Mouse (Mus musculus) v-Abl transformed pro-B cells (cell line): Measurements from ENCODE around the gene 1700030J22Rik.

ENCODE experiments used
- in situ Hi-C, 2 experiments: fragments of 400-800 bp; cut with MboI; formaldehyde crosslinking; loops; one replicate each; pipeline ENCODE4 v1.15.1; 2025; ENCODE audit not compliant: unreplicated experiment in 2 of 2

The 1700030J22Rik gene

DNA sequence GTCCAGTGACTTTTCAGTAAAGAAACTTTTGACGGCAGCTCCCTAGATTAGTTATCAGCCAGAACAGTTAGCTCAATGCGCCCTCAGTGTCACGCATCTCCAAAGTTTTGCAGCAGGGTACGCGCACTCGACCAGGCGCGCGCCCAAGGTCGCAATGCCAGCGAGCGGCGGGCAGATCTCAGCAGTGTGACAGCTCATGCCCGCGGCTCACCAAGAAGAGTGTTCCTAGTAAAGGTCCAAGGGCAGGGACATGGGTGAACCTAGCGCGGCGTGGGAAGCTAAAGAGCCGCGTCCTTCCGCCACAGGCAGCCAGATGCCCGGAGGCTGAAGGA is 57.8 kb downstream of the 1700030J22Rik start:
- in situ Hi-C loops = loop anchor here (5.0 kb wide), 2 partner anchors 44 to 49 kb away; no protein-coding TSS in a partner anchor
